Mouse (Mus musculus): ENCODE measurements around the gene Fpr3. TPM values are rescaled to one million over a fixed set of nuclear protein-coding genes. Genes with fewer than 3 reads are reported as not detected.
"Not testable (repeated sequence)": the region's sequence is repeated elsewhere in the genome, so short reads cannot be mapped to it uniquely, and the experiment has no call there.

Gene Fpr3
- total RNA-seq, 2 experiments from 2014 or later = not detected

DNA sequence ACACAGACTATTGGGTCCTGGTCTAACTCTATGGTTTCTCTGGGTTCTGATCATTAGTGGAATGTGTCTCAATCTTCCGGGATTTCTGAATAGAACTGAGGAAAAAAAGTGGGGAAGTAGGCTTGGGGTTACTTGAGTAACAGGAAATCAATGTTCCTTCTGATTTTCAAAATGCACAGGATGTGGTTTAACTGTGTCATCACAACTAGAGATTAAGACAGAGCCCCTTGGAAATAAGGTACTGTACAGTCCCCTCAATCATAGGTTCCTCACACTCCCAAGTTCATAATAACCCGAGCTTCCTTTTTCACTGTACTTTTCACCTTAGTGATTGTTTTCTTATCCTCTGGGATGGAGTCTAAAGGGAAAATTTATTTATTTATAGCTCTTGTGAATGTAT is 16.0 kb upstream of the Fpr3 start:
- no peak for ATAC-seq (replicated peaks; ENCODE audit: low FRiP score, poor library complexity, severe bottlenecking)

DNA sequence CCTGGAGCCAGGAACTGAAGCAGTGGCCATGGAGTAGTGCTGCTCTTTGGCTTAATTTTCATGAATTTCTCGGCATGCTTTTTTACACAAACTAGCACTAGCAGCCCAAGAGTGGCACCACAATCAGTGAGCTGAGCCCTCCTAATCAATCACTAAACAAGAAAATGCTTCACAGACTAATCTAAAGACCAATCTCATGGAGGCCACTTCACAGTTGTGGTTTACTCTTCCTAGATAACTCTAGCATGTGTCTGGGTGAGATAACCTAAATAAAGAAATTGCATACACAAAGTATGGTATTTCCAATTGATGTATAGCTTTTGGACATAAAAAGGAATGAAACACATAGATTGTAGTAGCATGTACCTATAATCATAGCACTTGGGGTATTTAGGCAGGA is 8.3 kb upstream of the Fpr3 start:
- no peak for ATAC-seq (replicated peaks; ENCODE audit: low FRiP score, poor library complexity, severe bottlenecking)

DNA sequence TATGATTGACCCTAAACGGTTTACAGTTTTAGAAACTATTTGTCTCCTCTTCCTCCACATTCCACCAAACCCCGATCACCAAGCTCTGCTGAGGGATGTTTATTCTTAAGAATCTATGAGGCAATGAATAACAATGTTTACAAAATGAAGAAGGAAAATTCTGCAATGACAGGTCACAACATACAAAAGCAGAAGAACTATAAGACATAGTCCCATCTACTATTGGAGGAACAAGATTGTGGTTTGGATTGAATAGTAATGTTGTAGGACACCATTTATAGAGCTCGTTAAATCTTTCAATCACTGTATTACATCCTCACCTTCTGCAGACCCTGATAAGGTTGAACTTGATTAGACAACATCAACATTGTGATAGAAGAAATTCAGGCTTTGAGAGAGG is 5.0 kb upstream of the Fpr3 start:
- no peak for ATAC-seq (replicated peaks; ENCODE audit: low FRiP score, poor library complexity, severe bottlenecking)

DNA sequence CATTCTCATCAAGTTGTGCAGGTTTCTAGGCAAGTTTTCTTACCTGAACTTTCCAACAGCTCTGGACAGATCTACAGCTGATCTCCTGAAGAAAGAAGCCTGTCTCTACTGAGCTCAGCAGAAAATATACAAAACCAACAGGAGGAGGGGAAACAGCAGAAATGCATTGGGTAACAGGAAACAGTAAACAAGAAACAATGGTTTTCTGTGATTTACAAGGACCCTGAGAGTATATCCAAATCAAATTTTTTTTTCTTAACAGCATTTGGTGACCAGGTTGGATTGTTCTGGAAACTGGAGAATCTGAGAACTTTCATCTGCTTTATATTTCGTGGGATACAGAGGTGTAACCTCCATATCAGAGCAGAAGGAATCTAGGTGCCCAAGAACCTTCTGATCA is 3.8 kb upstream of the Fpr3 start, which contains the start of gene Fpr1:
Fpr1 (minus strand) TSS at position 101 of the 400 bp plus-strand sequence.
- no peak for ATAC-seq (replicated peaks; ENCODE audit: low FRiP score, poor library complexity, severe bottlenecking)

DNA sequence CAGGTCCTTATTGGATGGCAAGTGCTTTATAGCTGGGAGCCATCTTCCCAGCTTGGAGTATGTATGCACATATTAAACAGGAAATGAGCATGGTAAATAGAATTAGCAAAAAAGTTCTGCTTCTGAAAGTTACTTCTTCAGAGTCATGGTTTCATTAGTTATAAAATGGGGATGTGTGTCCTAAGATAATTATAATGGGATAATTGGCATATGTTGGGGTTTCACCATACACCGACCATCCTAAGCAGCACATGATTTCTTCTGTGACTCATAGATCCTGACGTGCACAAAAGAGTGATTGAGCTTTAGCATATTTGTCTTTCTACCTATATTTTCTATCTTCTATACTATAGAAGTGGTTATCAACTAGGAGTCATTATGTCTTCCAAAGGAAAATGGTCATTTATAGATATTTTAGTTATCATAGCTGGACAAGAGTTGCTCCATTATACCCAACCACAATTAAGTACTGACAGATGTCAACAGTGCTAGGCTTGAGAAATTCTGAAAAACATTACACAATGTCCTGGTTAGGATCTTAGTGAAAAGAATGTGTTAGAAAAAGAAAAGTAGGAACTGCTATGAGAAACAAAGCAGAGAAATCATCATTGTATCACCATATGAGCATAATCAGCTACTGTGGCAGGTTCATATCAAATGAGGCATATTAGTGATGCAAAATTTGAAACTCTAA is 2.2 kb downstream of the Fpr3 start:
- no peak for ATAC-seq (replicated peaks; ENCODE audit: low FRiP score, poor library complexity, severe bottlenecking)

DNA sequence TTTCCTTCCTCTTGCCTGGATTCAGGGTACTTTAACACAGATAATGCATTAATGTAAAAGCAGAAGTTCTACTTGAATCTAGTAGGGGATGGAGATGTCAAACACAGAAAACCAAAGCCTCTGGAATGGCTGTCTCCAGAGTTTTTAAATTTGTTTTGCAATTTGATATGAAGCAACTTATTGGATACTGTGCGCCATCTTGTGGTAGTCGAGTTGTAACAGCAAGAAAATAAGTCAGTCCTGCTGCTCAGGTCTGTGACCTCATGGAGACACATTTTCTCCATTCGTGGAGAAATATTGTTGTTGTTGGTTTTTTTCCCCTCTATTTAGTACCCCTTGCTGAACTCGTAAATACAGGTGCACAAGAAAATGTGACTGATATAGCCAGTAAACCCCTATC is 8.4 kb downstream of the Fpr3 start:
- no peak for ATAC-seq (replicated peaks; ENCODE audit: low FRiP score, poor library complexity, severe bottlenecking)

DNA sequence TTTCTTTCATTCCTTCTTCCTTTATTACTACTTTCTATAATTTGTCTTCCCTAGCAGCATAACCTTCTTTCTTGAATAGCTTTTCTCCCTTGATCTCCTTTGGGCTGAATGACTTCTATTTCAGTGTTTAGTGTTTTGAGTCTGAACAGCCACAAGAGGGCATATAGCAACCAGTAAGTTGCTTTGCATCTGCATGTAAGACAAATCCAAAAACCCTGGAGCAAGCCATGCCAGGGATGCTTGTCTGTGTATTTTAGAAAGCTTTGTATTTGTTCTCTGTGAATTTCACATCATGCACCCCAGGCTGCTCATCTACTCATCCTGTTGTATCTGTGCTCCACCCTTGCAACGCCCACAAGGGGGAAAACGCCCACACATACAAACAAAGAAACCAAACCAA is 11.6 kb downstream of the Fpr3 start:
- ATAC-seq (replicated peaks; ENCODE audit: low FRiP score, poor library complexity, severe bottlenecking) = no peak

DNA sequence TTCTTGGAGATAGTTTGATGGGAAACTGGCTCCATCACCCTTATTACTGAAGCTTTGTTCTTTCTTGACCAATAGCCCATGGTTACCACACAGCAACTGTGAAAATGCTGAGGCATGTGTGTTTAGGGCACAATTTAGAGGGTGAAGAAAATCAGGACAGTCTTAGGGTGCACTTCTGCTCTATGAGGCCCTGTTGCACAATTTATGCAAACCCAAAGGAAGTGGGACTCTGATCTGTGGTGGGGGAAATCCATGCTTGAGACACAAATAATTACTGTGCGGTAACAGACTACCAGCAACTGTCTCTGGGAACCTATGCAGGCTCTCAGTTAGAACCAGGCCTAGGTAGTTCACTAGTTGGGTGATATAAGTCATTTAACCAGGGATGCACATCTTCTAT is 13.1 kb downstream of the Fpr3 start:
- no peak for ATAC-seq (replicated peaks; ENCODE audit: low FRiP score, poor library complexity, severe bottlenecking)

DNA sequence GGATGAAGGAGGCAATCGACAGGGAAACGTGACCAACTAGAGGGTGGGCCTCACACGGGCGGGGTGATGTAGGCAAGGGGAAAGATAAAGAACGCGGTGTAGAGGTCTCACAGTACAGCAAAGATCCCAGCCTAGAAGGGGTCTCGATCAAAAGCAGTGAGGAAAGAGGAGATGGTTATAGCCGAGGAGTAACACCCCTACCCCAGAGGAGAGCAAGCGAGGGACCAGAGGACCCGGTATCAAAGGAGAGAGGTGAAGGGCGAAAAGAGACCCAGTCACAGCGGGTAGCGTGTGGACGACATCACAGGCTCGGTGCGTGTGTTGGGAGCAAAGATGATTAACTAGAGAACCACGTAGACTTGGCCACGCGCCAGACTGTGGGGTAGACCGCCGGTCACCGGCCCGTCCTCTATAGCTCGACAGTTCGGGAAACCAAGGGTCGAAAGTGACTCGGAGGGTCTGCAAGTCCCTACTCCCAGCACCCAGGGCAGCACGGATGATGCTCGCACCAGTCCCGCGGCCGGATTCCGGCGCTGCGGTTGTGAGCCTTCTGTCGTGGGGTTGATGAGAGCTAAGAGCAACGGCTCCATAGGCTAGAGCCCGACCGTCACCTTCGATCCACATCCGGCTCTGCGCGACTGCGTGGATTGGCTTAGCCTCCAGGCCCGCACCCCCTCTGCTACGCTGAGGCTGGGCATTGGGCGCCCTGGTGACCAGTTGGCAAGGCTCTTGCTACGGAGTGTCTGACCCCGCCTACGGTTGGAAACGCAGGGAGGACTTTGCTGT is 22.2 kb downstream of the Fpr3 start:
- no peak for ATAC-seq (replicated peaks; ENCODE audit: low FRiP score, poor library complexity, severe bottlenecking)

DNA sequence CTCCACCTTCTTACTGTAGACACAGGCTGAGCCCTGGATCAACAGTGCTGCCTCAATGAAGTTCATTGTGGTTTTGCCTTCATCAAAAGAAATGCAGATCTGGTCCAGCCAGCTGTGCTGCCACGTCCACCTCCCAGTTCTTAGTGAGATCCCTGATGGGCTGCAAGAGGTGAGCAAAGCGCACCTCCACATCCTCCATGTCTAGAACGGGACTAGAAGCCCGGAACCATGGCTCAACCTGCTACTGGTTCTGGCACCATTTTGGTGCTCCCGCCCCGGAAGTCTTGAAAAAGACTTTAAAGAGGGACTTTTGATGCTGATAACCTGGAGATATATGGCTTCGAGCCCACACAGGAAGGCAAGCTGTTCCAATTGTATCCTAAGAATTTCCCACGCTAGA is 25.0 kb downstream of the Fpr3 start:
- 0 out of 2 replicates have a peak, but pooled peaks have one; percentile 54 for ATAC-seq (replicated peaks; ENCODE audit: low FRiP score, poor library complexity, severe bottlenecking)

DNA sequence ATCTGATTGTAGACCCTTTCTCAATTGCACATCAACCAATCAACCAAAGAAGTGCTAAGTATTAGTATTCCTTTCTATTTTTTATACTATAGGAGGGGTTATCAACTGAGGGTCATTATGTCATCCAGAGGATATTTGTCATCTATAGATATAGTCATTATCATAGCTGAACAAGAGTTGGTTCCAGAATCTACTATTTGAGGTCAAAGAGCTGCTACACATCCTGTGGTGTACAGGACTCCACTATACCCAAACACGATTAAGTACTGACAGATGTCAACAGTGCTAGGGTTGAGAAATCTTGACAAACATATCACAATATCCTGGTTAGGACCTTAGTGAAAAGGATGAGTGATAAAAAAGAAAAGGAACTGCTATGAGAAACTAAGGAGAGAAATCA is 29.7 kb downstream of the Fpr3 start:
- ATAC-seq (replicated peaks; ENCODE audit: low FRiP score, poor library complexity, severe bottlenecking) = no peak

DNA sequence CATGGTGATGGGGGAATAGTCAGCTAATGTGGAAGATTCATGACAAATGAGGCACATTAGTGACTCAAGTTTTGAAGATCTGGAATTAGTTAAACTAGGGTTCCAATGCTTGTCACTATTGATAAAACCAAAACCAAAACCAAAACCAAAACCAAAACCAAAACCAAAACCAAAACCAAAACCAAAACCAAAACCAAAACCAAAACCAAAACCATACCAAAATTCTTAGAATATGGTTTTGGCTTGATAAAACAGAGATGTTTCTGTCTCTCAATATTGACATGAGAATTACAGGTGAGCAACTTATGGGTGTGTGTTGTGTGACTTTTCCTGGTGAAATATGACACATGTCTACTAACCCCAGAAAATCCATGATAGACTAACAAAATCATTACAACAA is 30.1 kb downstream of the Fpr3 start:
- ATAC-seq (replicated peaks; ENCODE audit: low FRiP score, poor library complexity, severe bottlenecking) = no peak

DNA sequence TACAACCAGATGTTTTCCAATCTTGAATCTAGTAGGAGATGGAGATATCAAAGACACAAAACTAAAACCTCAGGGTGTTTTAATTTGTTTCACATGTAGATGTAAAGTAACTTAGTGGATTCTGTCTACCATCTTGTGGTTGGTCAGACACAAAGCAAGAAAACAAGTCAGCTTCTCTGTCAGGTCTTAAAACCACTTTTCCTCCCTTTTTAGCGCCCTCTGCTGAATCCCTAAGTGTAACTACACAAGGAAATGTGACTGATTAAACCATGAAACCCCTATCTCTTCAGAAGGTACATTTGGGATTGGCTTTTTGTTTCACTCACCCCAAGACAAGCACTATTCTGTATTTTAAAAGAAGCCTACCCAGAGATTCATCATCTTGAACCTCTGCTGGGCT is 85.8 kb downstream of the Fpr3 start:
- no peak for ATAC-seq (replicated peaks; ENCODE audit: low FRiP score, poor library complexity, severe bottlenecking)

DNA sequence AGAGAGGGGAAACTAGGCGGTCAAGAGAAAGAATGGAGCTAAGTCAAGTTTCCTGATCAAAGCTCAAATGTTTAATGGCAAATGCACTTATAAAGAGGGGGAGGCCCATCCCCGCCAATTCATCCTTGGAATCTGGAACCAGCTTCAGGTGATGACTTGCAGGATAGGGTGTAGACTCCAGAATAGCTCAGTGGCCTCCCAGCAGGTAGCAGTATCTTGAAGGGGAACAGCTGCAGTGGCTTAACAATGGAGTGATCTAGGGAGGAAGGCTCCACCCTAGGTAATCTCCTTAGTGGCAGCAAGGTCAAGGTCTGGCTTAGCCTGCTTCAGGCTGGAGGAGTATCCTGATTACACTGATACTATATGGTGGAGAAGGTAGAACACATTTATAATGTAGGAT is 93.6 kb downstream of the Fpr3 start:
- ATAC-seq (replicated peaks; ENCODE audit: low FRiP score, poor library complexity, severe bottlenecking) = not testable (repeated sequence)

DNA sequence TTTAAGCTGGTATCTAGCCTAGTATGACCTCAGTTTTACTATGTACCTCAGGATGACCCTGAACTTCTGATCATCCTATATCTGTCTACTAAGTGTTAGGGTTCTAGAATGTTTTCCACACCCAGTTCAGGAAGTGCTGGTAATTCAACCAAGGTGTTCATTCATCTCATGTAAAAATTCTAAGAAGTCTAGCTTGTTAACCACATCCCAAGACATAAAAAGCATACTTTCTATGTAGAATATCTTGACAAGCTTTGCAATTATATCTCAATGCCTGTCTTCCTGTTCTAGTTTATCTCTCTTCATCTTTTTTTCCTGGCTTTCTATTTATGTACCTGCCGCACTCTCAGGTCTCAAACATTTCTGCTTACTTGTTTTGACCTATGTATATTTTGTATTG is 117.1 kb downstream of the Fpr3 start:
- ATAC-seq (replicated peaks; ENCODE audit: low FRiP score, poor library complexity, severe bottlenecking) = no peak

Other genes starting within 250 kb of the Fpr3 start
- not detected in 2 replicates for gene Vmn2r90, start 184.1 kb upstream of the Fpr3 start, total RNA-seq (2015; ENCODE audit: low replicate concordance)
- gene Vmn2r90, start 184.1 kb upstream of the Fpr3 start, total RNA-seq (2017; ENCODE audit: low replicate concordance) = not detected in 2 replicates
- not detected in 2 replicates for gene Spaca6, start 60.7 kb upstream of the Fpr3 start, total RNA-seq (2015; ENCODE audit: low replicate concordance)
- not detected in 2 replicates for gene Spaca6, start 60.7 kb upstream of the Fpr3 start, total RNA-seq (2017; ENCODE audit: low replicate concordance)
- gene Has1, start 32.6 kb upstream of the Fpr3 start, total RNA-seq (2015; ENCODE audit: low replicate concordance) = not detected in 2 replicates
- not detected in 2 replicates for gene Has1, start 32.6 kb upstream of the Fpr3 start, total RNA-seq (2017; ENCODE audit: low replicate concordance)
- 5.0 and 13.4 TPM in 2 replicates for gene Fpr1, start 3.9 kb upstream of the Fpr3 start, total RNA-seq (2015; ENCODE audit: low replicate concordance)
- gene Fpr1, start 3.9 kb upstream of the Fpr3 start, total RNA-seq (2017; ENCODE audit: low replicate concordance) = 4.5 and 9.2 TPM in 2 replicates
- 63.3 and 73.2 TPM in 2 replicates for gene Fpr2, start within 50 bp of the Fpr3 start, total RNA-seq (2015; ENCODE audit: low replicate concordance)
- 4.9 and 13.5 TPM in 2 replicates for gene Fpr2, start within 50 bp of the Fpr3 start, total RNA-seq (2017; ENCODE audit: low replicate concordance)
- not detected in 2 replicates for gene Fpr-rs4, start 133.9 kb downstream of the Fpr3 start, total RNA-seq (2015; ENCODE audit: low replicate concordance)
- gene Fpr-rs4, start 133.9 kb downstream of the Fpr3 start, total RNA-seq (2017; ENCODE audit: low replicate concordance) = not detected in 2 replicates
- gene Vmn2r124, start 161.6 kb downstream of the Fpr3 start, total RNA-seq (2015; ENCODE audit: low replicate concordance) = not detected in 2 replicates
- not detected in 2 replicates for gene Vmn2r124, start 161.6 kb downstream of the Fpr3 start, total RNA-seq (2017; ENCODE audit: low replicate concordance)
- gene Vmn2r91, start 197.2 kb downstream of the Fpr3 start, total RNA-seq (2015; ENCODE audit: low replicate concordance) = not detected in 2 replicates
- gene Vmn2r91, start 197.2 kb downstream of the Fpr3 start, total RNA-seq (2017; ENCODE audit: low replicate concordance) = not detected in 2 replicates

Data from erythroid progenitor cell, adult 5-6 weeks (primary cell).